Mouse (Mus musculus) brown adipose tissue, adult 24 weeks (tissue): ENCODE data around the gene Pbld2. TPM values are rescaled to one million over a fixed set of nuclear protein-coding genes. Genes with fewer than 3 reads are reported as not detected.
"Not testable (repeated sequence)": the region's sequence is repeated elsewhere in the genome, so short reads cannot be mapped to it uniquely, and the experiment has no call there.

Experiments used
- H3K27ac ChIP-seq: fragments of 200-500 bp; replicated peaks from 2 replicates; pipeline ENCODE4 v1.5.1; 2012; ENCODE audit warnings: low read depth, mild to moderate bottlenecking, low read length
- H3K4me1 ChIP-seq: fragments of 200-500 bp; 2 replicates; pipeline ENCODE4 v1.6.1; 2012; ENCODE audit warnings: low read length, mixed read lengths; ENCODE audit not compliant: control insufficient read depth, insufficient read depth, insufficient read length
- H3K4me3 ChIP-seq: fragments of 200-500 bp; 2 replicates; pipeline ENCODE4 v1.5.1; 2012; ENCODE audit warnings: low read depth, mild to moderate bottlenecking, low read length, moderate library complexity; ENCODE audit not compliant: insufficient read depth
- polyA plus RNA-seq: library from polyadenylated mRNA; stranded (reverse); fragments of >200 nt; gene quantifications from 2 replicates; pipeline ENCODE4 v1.2.4, GENCODE M21; 2012; ENCODE audit not compliant: missing spikeins, insufficient read depth, insufficient read length

Pbld2 gene
- polyA plus RNA-seq, 1 experiment = 1.9 TPM

- Histone ChIP-seq H3K4me3 (no peak overlapping the region), H3K27ac (no peak overlapping the region), H3K4me1 (no peaks in the 10 kb centered on the region)
Measured at GRCm38 (mm10) chr10:63039867-63040628, 15.9 kb downstream of the Pbld2 start.

GRCm38 (mm10) chr10:63043154-63043553, 19.0 kb downstream of the Pbld2 start:
- H3K4me3 ChIP-seq = no peak overlapping the region
- H3K27ac ChIP-seq = no peak overlapping the region
- H3K4me1 ChIP-seq = no peaks in the 10 kb centered on the region

GRCm38 (mm10) chr10:63047751-63048150, 23.6 kb downstream of the Pbld2 start:
- Histone ChIP-seq H3K27ac (no peak overlapping the region), H3K4me3 (no peak overlapping the region), H3K4me1 (peaks cover 5% of the 10 kb centered on the region; the same call in 1 of the 2 replicates)

GRCm38 (mm10) chr10:63049106-63049505, 25.0 kb downstream of the Pbld2 start:
- peaks cover 5% of the 10 kb centered on the region; the same call in 1 of the 2 replicates for H3K4me1 ChIP-seq
- H3K27ac ChIP-seq = no peak overlapping the region
- H3K4me3 ChIP-seq = no peak overlapping the region

- H3K4me3 ChIP-seq = no peak overlapping the region
- peaks cover 5% of the 10 kb centered on the region; the same call in 1 of the 2 replicates for H3K4me1 ChIP-seq
- peak overlapping the region; percentile 28; the same call in 1 of the 2 replicates for H3K27ac ChIP-seq
Measured at GRCm38 (mm10) chr10:63051267-63051666, 27.2 kb downstream of the Pbld2 start.

- Histone ChIP-seq H3K4me1 (peaks cover 5% of the 10 kb centered on the region; the same call in 1 of the 2 replicates), H3K27ac (no peak overlapping the region), H3K4me3 (no peak overlapping the region)
Measured at GRCm38 (mm10) chr10:63052011-63052410, 27.9 kb downstream of the Pbld2 start.

- no peak overlapping the region for H3K27ac ChIP-seq
- H3K4me3 ChIP-seq = no peak overlapping the region
- H3K4me1 ChIP-seq = peaks cover 5% of the 10 kb centered on the region; the same call in 1 of the 2 replicates
Measured at GRCm38 (mm10) chr10:63053007-63053406, 28.9 kb downstream of the Pbld2 start.

- not testable (repeated sequence) for H3K4me3 ChIP-seq, H3K27ac ChIP-seq, H3K4me1 ChIP-seq
Measured at GRCm38 (mm10) chr10:63054071-63054470, 30.0 kb downstream of the Pbld2 start.

GRCm38 (mm10) chr10:63054586-63054985, 30.5 kb downstream of the Pbld2 start:
- Histone ChIP-seq H3K27ac (no peak overlapping the region), H3K4me3 (no peak overlapping the region), H3K4me1 (peaks cover 5% of the 10 kb centered on the region; the same call in 1 of the 2 replicates)

GRCm38 (mm10) chr10:63056966-63057750, 33.0 kb downstream of the Pbld2 start:
- peak overlapping the region; percentile 12; the same call in 1 of the 2 replicates for H3K4me3 ChIP-seq
- H3K4me1 ChIP-seq = peaks cover 10% of the 10 kb centered on the region
- peak overlapping the region; percentile 60 for H3K27ac ChIP-seq

GRCm38 (mm10) chr10:63059862-63060261, 35.7 kb downstream of the Pbld2 start, which contains the start of gene Pbld1:
Gene Pbld1 (plus strand): TSS chr10:63060162.
- peaks cover 13% of the 10 kb centered on the region for H3K4me1 ChIP-seq
- peak within 1 kb of the TSS; percentile 84 for H3K27ac ChIP-seq
- peak within 1 kb of the TSS; percentile 52 for H3K4me3 ChIP-seq

GRCm38 (mm10) chr10:63060406-63060805, 36.3 kb downstream of the Pbld2 start:
- H3K27ac ChIP-seq = peak overlapping the region; percentile 84
- H3K4me1 ChIP-seq = peaks cover 13% of the 10 kb centered on the region
- peak overlapping the region; percentile 52 for H3K4me3 ChIP-seq

- H3K27ac ChIP-seq = no peak overlapping the region; the same call in 1 of the 2 replicates
- peaks cover 13% of the 10 kb centered on the region for H3K4me1 ChIP-seq
- H3K4me3 ChIP-seq = peak overlapping the region; percentile 52; the same call in 1 of the 2 replicates
Measured at GRCm38 (mm10) chr10:63061266-63061665, 37.2 kb downstream of the Pbld2 start.

GRCm38 (mm10) chr10:63062696-63063095, 38.6 kb downstream of the Pbld2 start:
- peaks cover 13% of the 10 kb centered on the region for H3K4me1 ChIP-seq
- H3K4me3 ChIP-seq = no peak overlapping the region
- no peak overlapping the region for H3K27ac ChIP-seq

GRCm38 (mm10) chr10:63063365-63063764, 39.2 kb downstream of the Pbld2 start:
- Histone ChIP-seq H3K4me1 (peaks cover 13% of the 10 kb centered on the region), H3K4me3 (no peak overlapping the region), H3K27ac (no peak overlapping the region)
